18 mouse cellular contexts compared by ENCODE assay signal in genomic region chr5:140167080-140167479, GRCm38 (mm10).
DNase-seq lines count a peak whose midpoint lies in the region; ATAC-seq and TF ChIP-seq lines count a peak whose summit lies in the region.
"Had no signal": no experiment of that assay in that cellular context is flagged by ENCODE, and none has a peak within 500 bp of the region (broad histone marks: within the 10 kb centered on the region; RNA-seq: fewer than 3 reads in every experiment).

No protein-coding gene starts in this region.

- no peak overlapping the region for H3K4me3 ChIP-seq in cerebellum, adult 2 months (replicated peaks; ENCODE audit: insufficient read depth, low read depth, low read length)
- H3K4me3 ChIP-seq in hindbrain, embryonic 13.5 days: no peak overlapping the region
- H3K4me3 ChIP-seq: forebrain, embryonic 10.5 days; heart, embryonic 13.5 days; midbrain, embryonic 12.5 days had no signal

- H3K9me3 ChIP-seq in hindbrain, embryonic 13.5 days: no peaks in the 10 kb centered on the region
- H3K9me3 ChIP-seq: forebrain, embryonic 10.5 days; heart, embryonic 13.5 days; midbrain, embryonic 12.5 days had no signal

- no peak for TF ChIP-seq POLR2A in cerebellum, adult 2 months (IDR thresholded peaks at IDR 0.05; ENCODE audit: borderline replicate concordance, insufficient read depth, low read length)

- no peaks in the 10 kb centered on the region for H3K36me3 ChIP-seq in hindbrain, embryonic 13.5 days
- H3K36me3 ChIP-seq: heart, embryonic 13.5 days; midbrain, embryonic 12.5 days had no signal

- no peak overlapping the region for H3K27ac ChIP-seq in cerebellum, adult 2 months (ENCODE audit: insufficient read depth, low read length)
- no peak overlapping the region for H3K27ac ChIP-seq in hindbrain, embryonic 13.5 days
- H3K27ac ChIP-seq: forebrain, embryonic 10.5 days; heart, embryonic 13.5 days; liver, embryonic 14.5 days; midbrain, embryonic 12.5 days had no signal

- WGBS in cerebellum, adult 2 months: 68% methylated on average over 6 of the region's 6 CpGs
- 96% methylated on average over 6 of the region's 6 CpGs for WGBS in hindbrain, embryonic 13.5 days

- DNase-seq in cerebellum, adult 2 months: peak; percentile 26 to 32
- peak; percentile 16 for DNase-seq in 3T3-L1 (ENCODE audit: low read depth, low spot score)
- peak; percentile 51 for DNase-seq in adrenal gland, adult 18-20 months (ENCODE audit: low spot score in 2 of 2)
- peak; percentile 14 for DNase-seq in cerebellum, adult 9-11 months
- no peak for DNase-seq in thymus, postnatal 36 days
- no peak for DNase-seq in embryo, embryonic 11 days
- DNase-seq: kidney, postnatal 4 days; layer of hippocampus, adult 9-11 months; right cerebral cortex, postnatal 14 days had no signal

- H3K4me1 ChIP-seq in cerebellum, adult 2 months (ENCODE audit: control insufficient read depth, insufficient read depth, low read length): peaks cover 12% of the 10 kb centered on the region
- H3K4me1 ChIP-seq in hindbrain, embryonic 13.5 days (replicated peaks): peaks cover 5% of the 10 kb centered on the region

- no peaks in the 10 kb centered on the region for H3K27me3 ChIP-seq in cerebellum, adult 2 months (ENCODE audit: control insufficient read depth, insufficient read depth, low read length)
- no peaks in the 10 kb centered on the region for H3K27me3 ChIP-seq in hindbrain, embryonic 13.5 days
- H3K27me3 ChIP-seq: heart, embryonic 13.5 days; midbrain, embryonic 12.5 days had no signal

- H3K4me2 ChIP-seq in hindbrain, embryonic 13.5 days: no peak overlapping the region
- H3K4me2 ChIP-seq: heart, embryonic 13.5 days; midbrain, embryonic 12.5 days had no signal

- no peak for ATAC-seq in cerebellum, adult (ENCODE audit: insufficient number of reproducible peaks, low FRiP score, low TSS enrichment)
- no peak for ATAC-seq in hindbrain, embryonic 13.5 days (ENCODE audit: low FRiP score)
- ATAC-seq: hindbrain, embryonic 16.5 days; intestine, embryonic 16.5 days; lung, postnatal 0 days had no signal

- TF ChIP-seq CTCF in cerebellum, adult 2 months (IDR thresholded peaks at IDR 0.05; ENCODE audit: borderline replicate concordance, insufficient read depth, low read depth, low read length): no peak

- H3K9ac ChIP-seq in hindbrain, embryonic 13.5 days: no peak overlapping the region
- H3K9ac ChIP-seq: heart, embryonic 13.5 days; liver, embryonic 14.5 days; midbrain, embryonic 12.5 days had no signal

Comparison
In these comparisons a context has a peak if more than half of its experiments do, and no peak if none do; other contexts are left out.
1. DNase-seq: peak in cerebellum, adult 2 months (2 of 2), 3T3-L1 (single experiment), adrenal gland, adult 18-20 months (2 of 2) and cerebellum, adult 9-11 months (single experiment); none in thymus, postnatal 36 days (0 of 2) and embryo, embryonic 11 days (single experiment).